Mouse (Mus musculus) thymus, postnatal 10 days (tissue): ENCODE data around the gene Lce1f.

ENCODE experiments used
- DNase-seq, 2 experiments: peaks; one replicate each; pipeline ENCODE4 v3.0.0; 2021; ENCODE audit warnings: low spot score in 2 of 2

The Lce1f gene

DNA sequence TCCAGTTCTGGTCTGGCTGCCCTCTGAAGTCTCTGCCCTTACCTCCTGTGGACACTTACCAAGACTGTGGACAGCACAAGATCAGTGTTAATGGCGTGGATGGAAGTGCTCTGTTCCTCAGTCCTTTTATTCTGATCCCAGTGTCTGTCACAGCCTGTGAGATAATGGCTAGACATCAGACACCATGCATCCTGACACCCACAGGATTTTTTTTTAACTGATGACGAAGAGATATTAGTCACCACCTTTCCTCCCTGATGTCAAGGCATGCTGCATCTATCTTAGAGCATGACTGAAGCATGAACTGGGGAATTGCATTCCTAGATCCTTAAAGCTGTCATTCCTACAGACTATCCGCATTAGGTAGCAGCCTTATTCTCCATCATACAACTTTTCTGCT, at the start of gene Lce1f:
Gene Lce1f, minus strand, starts transcription at position 101 of the 400 bp plus-strand sequence.
- DNase-seq: no peak

DNA sequence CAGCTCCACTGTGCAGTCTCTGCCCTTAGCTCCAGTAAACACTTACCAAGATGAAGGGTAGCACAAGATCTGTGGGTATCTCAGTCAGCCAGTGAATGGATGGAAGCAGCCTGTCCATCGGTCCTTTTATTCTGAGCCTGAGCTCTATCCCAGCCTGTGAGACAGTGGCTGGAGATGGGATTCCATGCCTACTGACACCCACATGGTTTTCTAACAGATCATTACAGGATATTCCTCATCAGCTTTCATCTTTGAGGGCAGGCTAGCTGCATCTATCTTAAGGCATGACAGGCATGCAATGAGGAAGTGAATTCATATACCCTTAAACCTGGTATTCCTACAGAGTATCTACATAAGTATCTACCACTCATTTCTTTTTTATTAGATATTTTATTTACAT, 44.8 kb upstream of the Lce1f start, which contains the start of gene Lce1h:
Gene Lce1h, minus strand, starts transcription at position 101 of the 400 bp plus-strand sequence.
- no peak for DNase-seq

DNA sequence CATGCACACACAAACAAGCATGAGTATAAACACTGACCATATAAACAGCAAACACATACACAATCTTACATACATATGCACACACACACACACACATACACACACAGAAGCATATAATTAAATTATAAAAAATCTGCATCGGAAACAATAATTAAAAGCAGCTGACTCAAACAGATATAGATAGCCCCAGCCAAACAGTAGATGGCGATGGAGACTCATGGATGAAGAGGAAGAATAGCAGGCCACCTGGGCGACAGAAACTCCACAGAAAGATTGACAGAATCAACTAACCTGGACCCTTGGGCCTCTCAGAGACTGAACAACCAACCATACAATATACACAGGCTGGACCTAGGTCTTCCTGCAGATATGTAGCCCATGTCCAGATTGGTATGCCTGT, 33.0 kb upstream of the Lce1f start:
- no peak for DNase-seq

DNA sequence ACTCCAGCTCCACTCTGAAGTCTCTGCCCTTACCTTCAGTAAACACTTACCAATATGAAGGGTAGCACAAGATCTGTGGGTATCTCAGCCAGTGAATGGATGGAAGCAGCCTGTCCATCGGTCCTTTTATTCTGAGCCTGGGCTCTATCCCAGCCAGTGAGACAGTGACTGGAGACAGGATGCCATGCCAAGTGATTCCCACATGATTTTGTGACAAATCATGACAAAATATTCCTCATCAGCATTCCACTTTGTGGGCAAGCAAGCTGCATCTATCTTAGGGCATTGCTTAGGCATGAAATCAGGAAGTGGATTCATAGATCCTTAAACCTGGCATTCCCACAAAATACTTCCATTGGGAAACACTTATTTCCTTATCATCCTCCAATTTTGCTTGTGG, 32.1 kb upstream of the Lce1f start, which contains the start of gene Lce1g:
Gene Lce1g, minus strand, starts transcription at position 101 of the 400 bp plus-strand sequence.
- no peak for DNase-seq

DNA sequence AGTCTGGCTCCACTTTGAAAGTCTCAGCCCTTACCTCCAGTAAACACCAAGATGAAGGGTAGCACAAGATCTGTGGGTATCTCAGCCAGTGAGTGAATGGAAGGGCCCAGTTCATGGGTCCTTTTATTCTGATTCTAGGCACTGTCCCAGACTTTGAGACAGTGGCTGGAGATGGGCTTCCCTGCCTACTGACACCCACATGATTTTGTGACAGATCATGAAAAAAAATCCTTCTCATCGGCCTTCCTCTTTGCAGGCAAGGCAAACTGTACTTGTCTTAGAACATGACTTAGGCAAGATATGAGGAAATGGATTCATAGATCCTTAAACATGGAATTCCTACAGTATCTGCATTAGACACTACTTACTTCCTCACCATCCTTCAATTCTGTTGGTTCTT, 18.8 kb upstream of the Lce1f start, which contains the start of gene Gm38119:
Gene Gm38119, minus strand, starts transcription at position 101 of the 400 bp plus-strand sequence.
- no peak for DNase-seq

DNA sequence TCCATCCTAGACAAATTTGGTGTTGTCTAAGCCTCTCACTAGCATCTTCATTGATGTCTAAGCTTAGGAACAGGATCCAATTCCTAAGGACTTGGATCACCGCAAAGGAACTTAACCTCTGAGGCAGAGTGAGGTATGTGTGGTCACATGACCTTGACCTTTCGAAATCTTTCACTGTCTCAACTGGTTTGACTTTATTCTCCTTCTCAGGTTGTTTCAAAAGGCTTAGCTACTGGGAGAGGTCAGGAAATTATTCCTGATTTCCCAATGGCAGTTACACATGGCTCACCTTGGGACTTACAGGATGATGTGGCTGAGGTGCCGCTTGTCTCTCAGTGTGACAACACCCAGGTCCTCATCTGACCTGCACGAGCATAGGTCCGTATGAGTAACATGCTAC, 2.5 kb upstream of the Lce1f start:
- DNase-seq: no peak

DNA sequence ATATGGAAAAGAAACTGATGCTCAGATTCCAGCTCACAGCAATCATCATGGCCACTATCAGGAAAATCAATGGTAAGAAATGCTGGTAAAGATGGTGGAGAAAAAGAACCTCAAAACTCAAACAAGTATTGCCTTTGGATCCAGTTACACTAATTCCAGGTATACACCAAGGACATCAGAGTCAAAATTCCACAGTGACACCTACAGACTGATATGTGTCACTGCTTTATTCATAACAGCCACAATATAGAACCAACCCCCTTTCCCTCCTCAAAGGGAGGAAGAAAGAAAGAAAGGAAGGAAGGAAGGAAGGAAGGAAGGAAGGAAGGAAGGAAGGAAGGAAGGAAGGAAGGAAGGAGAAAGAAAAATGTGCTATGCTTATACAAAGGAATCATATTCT, 5.0 kb downstream of the Lce1f start:
- DNase-seq: no peak

DNA sequence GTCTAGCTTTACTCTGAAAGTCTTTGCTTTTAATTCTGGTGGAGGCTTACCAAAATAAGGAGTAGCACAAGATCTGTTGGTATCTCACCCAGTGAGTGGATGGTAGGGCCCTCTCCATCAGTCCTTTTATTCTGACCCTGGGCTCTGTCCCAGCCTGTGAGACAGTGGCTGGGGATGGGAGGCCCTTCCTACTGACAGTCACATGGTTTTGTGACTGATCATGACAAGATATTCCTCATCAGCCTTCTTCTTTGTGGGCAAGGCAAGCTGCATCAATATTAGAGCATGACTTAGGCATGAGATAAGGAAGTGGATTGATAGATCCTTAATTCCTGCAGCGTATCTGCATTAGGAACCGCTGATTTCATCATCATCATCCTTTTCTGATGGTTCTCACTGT, 11.2 kb downstream of the Lce1f start, which contains the start of gene Lce1e:
Gene Lce1e, minus strand, starts transcription at position 101 of the 400 bp plus-strand sequence.
- DNase-seq: no peak

DNA sequence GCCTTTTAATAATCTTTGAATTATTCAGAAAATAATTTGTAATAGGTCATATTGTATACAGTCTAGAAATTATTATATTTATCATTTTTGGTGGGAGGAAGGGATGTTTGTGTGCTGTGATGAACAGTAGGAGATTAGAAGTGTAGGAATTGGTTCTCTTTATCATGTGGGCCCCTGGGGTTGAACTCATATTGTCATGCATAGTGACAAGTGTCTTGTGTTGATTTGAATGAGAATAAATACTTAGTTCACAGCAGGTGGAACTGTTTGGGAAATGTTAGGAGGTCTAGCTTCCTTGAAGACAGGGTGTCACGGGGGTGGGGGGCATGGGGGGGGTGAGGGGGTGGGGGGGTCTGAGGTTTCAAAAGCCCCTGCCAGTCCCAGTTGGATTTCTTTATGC, 25.5 kb downstream of the Lce1f start:
- no peak for DNase-seq

DNA sequence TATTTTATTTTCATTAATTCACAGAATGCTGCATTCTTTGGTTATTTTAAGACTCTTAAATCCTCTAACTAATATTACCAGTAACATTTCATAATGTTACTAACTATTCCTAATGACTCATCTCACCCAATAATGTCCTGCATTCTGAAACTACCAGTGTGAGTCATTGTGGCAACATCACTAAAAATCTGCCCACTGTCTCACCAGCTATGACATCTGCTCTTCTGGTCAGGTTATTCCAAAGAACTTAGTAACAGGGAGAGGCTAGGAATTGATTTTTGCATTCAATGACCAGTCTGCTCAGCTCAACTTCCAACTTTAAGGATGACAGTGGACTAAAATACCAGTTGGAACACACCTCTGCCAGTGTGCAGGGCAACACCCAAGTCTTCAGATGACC, 28.5 kb downstream of the Lce1f start:
- DNase-seq: no peak

DNA sequence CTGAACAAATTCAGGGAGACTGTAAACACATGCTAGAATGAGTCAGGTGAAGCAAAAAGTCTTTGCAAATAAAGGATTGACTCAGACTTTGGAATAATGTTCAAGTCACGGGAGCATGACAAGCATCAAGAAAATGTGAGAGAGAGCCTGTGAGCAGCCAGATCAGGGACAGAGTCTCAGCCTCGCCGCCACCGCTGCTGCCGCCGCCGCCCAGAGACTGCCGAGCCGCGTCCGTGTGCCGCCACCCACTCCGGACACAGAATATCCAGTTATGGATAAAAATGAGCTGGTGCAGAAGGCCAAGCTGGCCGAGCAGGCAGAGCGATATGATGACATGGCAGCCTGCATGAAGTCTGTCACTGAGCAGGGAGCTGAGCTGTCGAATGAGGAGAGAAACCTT, 31.0 kb downstream of the Lce1f start:
- DNase-seq: peak in 1 of 2 experiments; percentile 12

DNA sequence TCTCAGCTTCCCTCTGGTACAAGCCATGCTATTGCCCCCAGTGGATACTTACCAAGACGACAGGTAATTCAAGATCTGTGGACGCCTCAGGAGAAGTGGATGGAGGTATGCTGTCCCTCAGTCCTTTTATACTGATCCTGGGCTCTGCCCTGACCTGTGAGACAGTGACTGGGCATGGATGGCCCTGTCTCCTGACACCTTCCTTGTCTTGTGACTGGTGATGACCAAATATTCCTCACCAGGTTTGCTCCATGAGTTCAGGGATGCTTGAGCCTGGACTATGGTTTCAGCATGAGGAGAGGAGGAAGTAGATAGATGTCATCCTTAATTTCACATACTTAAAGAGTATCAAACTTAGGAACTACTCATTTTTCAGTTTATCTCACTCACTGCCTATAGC, 33.0 kb downstream of the Lce1f start, which contains the start of gene Lce1d:
Gene Lce1d, minus strand, starts transcription at position 101 of the 400 bp plus-strand sequence.
- no peak for DNase-seq

DNA sequence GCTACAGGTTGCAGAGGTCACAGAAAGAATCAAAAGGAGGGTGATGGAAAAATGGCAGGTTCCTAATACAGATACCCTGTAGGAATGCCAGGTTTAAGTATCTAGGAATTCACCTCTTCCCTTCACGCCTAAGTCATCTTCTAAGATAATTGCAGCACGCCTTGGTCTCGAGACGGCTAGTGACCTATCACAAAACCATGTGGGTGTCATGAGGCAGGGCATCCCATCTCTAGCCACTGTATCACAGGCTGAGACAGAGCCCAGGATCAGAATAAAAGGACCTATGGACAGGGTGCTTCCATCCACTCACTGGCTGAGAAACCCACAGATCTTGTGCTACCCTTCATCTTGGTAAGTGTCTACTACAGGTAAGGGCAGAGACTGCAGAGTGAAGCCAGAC, 41.2 kb downstream of the Lce1f start, which contains the start of gene Lce1c:
Gene Lce1c, plus strand, starts transcription at position 301 of the 400 bp plus-strand sequence.
- no peak for DNase-seq

DNA sequence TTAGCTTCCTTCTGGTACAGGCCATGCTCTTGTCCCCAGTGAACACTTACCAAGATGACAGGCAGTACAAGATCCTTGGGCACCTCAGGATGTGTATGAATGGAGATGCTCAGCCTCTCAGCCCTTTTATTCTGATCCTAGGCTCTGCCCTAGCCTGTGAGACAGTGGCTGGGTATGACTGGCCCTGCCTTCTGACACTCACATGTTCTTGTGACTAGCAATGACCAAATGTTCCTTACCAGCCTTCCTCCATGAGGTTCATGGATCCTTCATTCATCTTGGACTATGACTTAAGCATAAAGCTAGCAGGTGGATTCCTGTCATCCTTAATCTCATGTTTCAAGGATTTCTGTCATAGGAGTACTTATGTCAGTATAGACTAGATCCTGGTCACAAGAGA, 49.9 kb downstream of the Lce1f start, which contains the start of gene Lce1a2:
Gene Lce1a2, minus strand, starts transcription at position 101 of the 400 bp plus-strand sequence.
- no peak for DNase-seq
